Mouse (Mus musculus): ENCODE measurements around the gene Fbxl22. TPM values are rescaled to one million over a fixed set of nuclear protein-coding genes. Genes with fewer than 3 reads are reported as not detected.

The Fbxl22 gene
- total RNA-seq, 2 experiments from 2014 or later, result 0.23 to 0.52 TPM

GRCm38 (mm10) chr9:66507684-66508083 lies 6.7 kb downstream of the Fbxl22 start:
- DNase-seq (ENCODE audit: low spot score in 2 of 2), result no peak

GRCm38 (mm10) chr9:66506424-66506823 lies 8.0 kb downstream of the Fbxl22 start:
- no peak for DNase-seq (ENCODE audit: low spot score in 2 of 2)

- DNase-seq (ENCODE audit: low spot score in 2 of 2), result no peak
Observed at GRCm38 (mm10) chr9:66506011-66506410, 8.4 kb downstream of the Fbxl22 start.

- DNase-seq (ENCODE audit: low spot score in 2 of 2), result no peak
Observed at GRCm38 (mm10) chr9:66505141-66505917, 9.1 kb downstream of the Fbxl22 start.

GRCm38 (mm10) chr9:66504518-66504917 lies 9.9 kb downstream of the Fbxl22 start:
- DNase-seq (ENCODE audit: low spot score in 2 of 2), result peak; percentile 72 to 81

- no peak for DNase-seq (ENCODE audit: low spot score in 2 of 2)
Observed at GRCm38 (mm10) chr9:66503879-66504411, 10.4 kb downstream of the Fbxl22 start.

GRCm38 (mm10) chr9:66501248-66501647 lies 13.1 kb downstream of the Fbxl22 start:
- DNase-seq (ENCODE audit: low spot score in 2 of 2), result no peak

GRCm38 (mm10) chr9:66493992-66494391 lies 20.4 kb downstream of the Fbxl22 start:
- no peak for DNase-seq (ENCODE audit: low spot score in 2 of 2)

- no peak for DNase-seq (ENCODE audit: low spot score in 2 of 2)
Observed at GRCm38 (mm10) chr9:66492361-66492760, 22.0 kb downstream of the Fbxl22 start.

- DNase-seq (ENCODE audit: low spot score in 2 of 2), result no peak
Observed at GRCm38 (mm10) chr9:66488786-66489185, 25.6 kb downstream of the Fbxl22 start.

- DNase-seq (ENCODE audit: low spot score in 2 of 2), result no peak
Observed at GRCm38 (mm10) chr9:66483429-66483828, 31.0 kb downstream of the Fbxl22 start.

- DNase-seq (ENCODE audit: low spot score in 2 of 2), result no peak
Observed at GRCm38 (mm10) chr9:66477785-66478184, 36.6 kb downstream of the Fbxl22 start.

GRCm38 (mm10) chr9:66465087-66465486 lies 49.3 kb downstream of the Fbxl22 start:
- no peak for DNase-seq (ENCODE audit: low spot score in 2 of 2)

Other genes starting within 250 kb of the Fbxl22 start
- 100 to 1,000 TPM; 110 to 114 TPM for gene Herc1, start 164.1 kb downstream of the Fbxl22 start, total RNA-seq (2021)
- gene Usp3, start 78.5 kb upstream of the Fbxl22 start, total RNA-seq (2021), result 10 to 100 TPM; 38.3 to 38.5 TPM
- gene Car12, start 199.1 kb upstream of the Fbxl22 start, total RNA-seq (2021), result 10 to 100 TPM; 15.5 to 20.4 TPM

All from left cerebral cortex, adult 18-20 months (tissue).